Mouse (Mus musculus) heart, postnatal 0 days (tissue): ENCODE data around the gene Slc12a3.

Experiments used
- CTCF ChIP-seq: IDR thresholded peaks from 2 replicates; pipeline ENCODE4 v1.5.1; 2016; ENCODE audit warnings: antibody characterized with exemption, control low read depth, low read depth
- EP300 ChIP-seq: IDR thresholded peaks from 2 replicates; pipeline ENCODE4 v1.6.1; 2016; ENCODE audit warnings: antibody characterized with exemption, low read depth

GRCm38 (mm10) chr8:94392147-94392546 lies 63.1 kb downstream of the Slc12a3 start:
- TF ChIP-seq CTCF (peak; percentile 28), EP300 (no peak)
